In genomic region chr11:60320426-60321037, GRCm38 (mm10) we compare ENCODE assay signal across 11 mouse cellular contexts. TPM values are rescaled to one million over a fixed set of nuclear protein-coding genes. Genes with fewer than 3 reads are reported as not detected.
A peak's percentile ranks its signal among the peaks of the same experiment; 100 is the strongest.
DNase-seq lines count a peak whose midpoint lies in the region; ATAC-seq and TF ChIP-seq lines count a peak whose summit lies in the region.
"Had no signal": no experiment of that assay in that cellular context is flagged by ENCODE, and none has a peak within 500 bp of the region (broad histone marks: within the 10 kb centered on the region; RNA-seq: fewer than 3 reads in every experiment).

No protein-coding gene starts in this region.

- TF ChIP-seq CTCF in left cerebral cortex, adult 2 months (IDR thresholded peaks at IDR 0.05), result no peak
- no peak for TF ChIP-seq CTCF in cortical plate, adult 2 months (IDR thresholded peaks at IDR 0.05; ENCODE audit: extremely low read depth, insufficient read depth, low read length)
- no peak for TF ChIP-seq CTCF in forebrain, postnatal 0 days (IDR thresholded peaks at IDR 0.05; ENCODE audit: low read depth)

- no peak overlapping the region for H3K9ac ChIP-seq in midbrain, embryonic 14.5 days (replicated peaks; ENCODE audit: low read length)
- H3K9ac ChIP-seq in forebrain, postnatal 0 days, result no peak overlapping the region
- H3K9ac ChIP-seq: embryonic facial prominence, embryonic 12.5 days had no signal

- H3K4me3 ChIP-seq in left cerebral cortex, adult 2 months, result no peak overlapping the region
- no peak overlapping the region for H3K4me3 ChIP-seq in cortical plate, adult 2 months (ENCODE audit: insufficient read depth, low read length)
- H3K4me3 ChIP-seq in midbrain, embryonic 14.5 days (replicated peaks; ENCODE audit: low read depth, low read length), result no peak overlapping the region
- H3K4me3 ChIP-seq in forebrain, postnatal 0 days (ENCODE audit: low read depth, low read length), result no peak overlapping the region
- H3K4me3 ChIP-seq: embryonic facial prominence, embryonic 12.5 days; heart, embryonic 10.5 days had no signal

- peak; percentile 32 for DNase-seq in adrenal gland, adult 8-10 months
- DNase-seq in adrenal gland, adult 18-20 months (ENCODE audit: low spot score in 2 of 2), result no peak
- no peak for DNase-seq in left cerebral cortex, adult 2 months (ENCODE audit: extremely low spot score in 1 of 2, low spot score in 2 of 2)
- no peak for DNase-seq in left cerebral cortex, postnatal 25 days (ENCODE audit: low spot score in 2 of 2)
- DNase-seq in midbrain, embryonic 14.5 days, result no peak
- no peak for DNase-seq in thymus, postnatal 0 days (ENCODE audit: low spot score)
- no peak for DNase-seq in forebrain, postnatal 0 days

- H3K36me3 ChIP-seq in midbrain, embryonic 14.5 days (ENCODE audit: control insufficient read depth, insufficient read depth, low read length), result no peaks in the 10 kb centered on the region
- no peaks in the 10 kb centered on the region for H3K36me3 ChIP-seq in forebrain, postnatal 0 days (ENCODE audit: insufficient read depth)
- H3K36me3 ChIP-seq: embryonic facial prominence, embryonic 12.5 days; heart, embryonic 10.5 days had no signal

- 69% methylated on average over 8 of the region's 8 CpGs for WGBS in midbrain, embryonic 14.5 days
- 77% methylated on average over 8 of the region's 8 CpGs for WGBS in forebrain, postnatal 0 days

- no peak for TF ChIP-seq POLR2A in cortical plate, adult 2 months (IDR thresholded peaks at IDR 0.05; ENCODE audit: extremely low read depth, insufficient read depth, low read length)

- peak overlapping the region; percentile 87; the same call in 1 of the 2 replicates for H3K27ac ChIP-seq in left cerebral cortex, adult 2 months
- peak overlapping the region; percentile 33; the same call in 1 of the 2 replicates for H3K27ac ChIP-seq in cortical plate, adult 2 months (ENCODE audit: insufficient read depth, low read length)
- H3K27ac ChIP-seq in midbrain, embryonic 14.5 days (replicated peaks; ENCODE audit: low read depth, low read length), result peak overlapping the region; percentile 62
- no peak overlapping the region for H3K27ac ChIP-seq in forebrain, postnatal 0 days (ENCODE audit: low read depth, low read length)
- H3K27ac ChIP-seq: embryonic facial prominence, embryonic 12.5 days; heart, embryonic 10.5 days had no signal

- H3K27me3 ChIP-seq in midbrain, embryonic 14.5 days (ENCODE audit: control insufficient read depth, insufficient read depth, low read length), result no peaks in the 10 kb centered on the region
- H3K27me3 ChIP-seq in forebrain, postnatal 0 days (ENCODE audit: insufficient read depth, low read length), result no peaks in the 10 kb centered on the region
- H3K27me3 ChIP-seq: embryonic facial prominence, embryonic 12.5 days had no signal

- H3K9me3 ChIP-seq in midbrain, embryonic 14.5 days (ENCODE audit: control insufficient read depth, low read length), result no peaks in the 10 kb centered on the region
- no peaks in the 10 kb centered on the region for H3K9me3 ChIP-seq in forebrain, postnatal 0 days (ENCODE audit: low read length)
- H3K9me3 ChIP-seq: embryonic facial prominence, embryonic 12.5 days; heart, embryonic 10.5 days had no signal

- H3K4me1 ChIP-seq in cortical plate, adult 2 months (ENCODE audit: control insufficient read depth, insufficient read depth, low read length), result peaks cover 26% of the 10 kb centered on the region
- H3K4me1 ChIP-seq in midbrain, embryonic 14.5 days (ENCODE audit: control insufficient read depth, insufficient read depth, low read length), result peaks cover 34% of the 10 kb centered on the region
- no peaks in the 10 kb centered on the region for H3K4me1 ChIP-seq in forebrain, postnatal 0 days (ENCODE audit: insufficient read depth)

- H3K4me2 ChIP-seq in midbrain, embryonic 14.5 days (ENCODE audit: low read length), result no peak overlapping the region
- no peak overlapping the region for H3K4me2 ChIP-seq in forebrain, postnatal 0 days (ENCODE audit: low read depth)
- H3K4me2 ChIP-seq: embryonic facial prominence, embryonic 12.5 days had no signal

- intact Hi-C loops in left cerebral cortex, adult 2 months (cut with DNase I), result no loop called here
- intact Hi-C loops in left cerebral cortex, postnatal 25 days (cut with DNase I), result no loop called here

- ATAC-seq in midbrain, embryonic 14.5 days (ENCODE audit: low FRiP score, low TSS enrichment), result no peak
- no peak for ATAC-seq in forebrain, postnatal 0 days
- ATAC-seq: inflammation-experienced regulatory T-cells, adult 6 months had no signal

RNA-seq across cellular contexts. Expression of gene Tom1l2, which starts 32.2 kb away (rescaled TPM):
- total RNA-seq in adrenal gland, adult 8-10 months (2022), result 100 to 1,000 TPM in 3 of 4 experiments, 10 to 100 TPM in 1; 98.4 to 137 (median 112) TPM
- total RNA-seq in adrenal gland, adult 18-20 months (2021), result 10 to 100 TPM; 63.0 to 80.7 TPM
- total RNA-seq in left cerebral cortex, adult 2 months (2021), result 100 to 1,000 TPM; 216 to 221 TPM
- 100 to 1,000 TPM; 200 to 203 TPM for total RNA-seq in left cerebral cortex, postnatal 25 days (2021)
- polyA plus RNA-seq in cortical plate, adult 2 months (2012; rRNA removed), result 204 and 213 TPM in 2 replicates
- polyA plus RNA-seq in midbrain, embryonic 14.5 days (2014; fragmentation: Nextera tagmentation; extraction: Ambion mirVana), result 48.5 and 50.9 TPM in 2 replicates
- polyA plus RNA-seq in thymus, postnatal 0 days (2015; fragmentation: Nextera tagmentation; extraction: Ambion mirVana), result 12.7 and 17.6 TPM in 2 replicates
- 72.0 and 80.8 TPM in 2 replicates for total RNA-seq in forebrain, postnatal 0 days (2014; rRNA removed)
- polyA plus RNA-seq in forebrain, postnatal 0 days (2015; fragmentation: Nextera tagmentation; extraction: Ambion mirVana), result 37.2 and 44.3 TPM in 2 replicates

RNA-seq across cellular contexts. Expression of gene Drc3, which starts 32.6 kb away (rescaled TPM):
- total RNA-seq in adrenal gland, adult 8-10 months (2022), result 1 to 10 TPM; 1.8 to 3.8 (median 2.7) TPM
- 1 to 10 TPM in 1 of 2 experiments, under 1 TPM in 1; 0.73 to 1.6 TPM for total RNA-seq in adrenal gland, adult 18-20 months (2021)
- total RNA-seq in left cerebral cortex, adult 2 months (2021), result 10 to 100 TPM; 11.7 to 12.5 TPM
- total RNA-seq in left cerebral cortex, postnatal 25 days (2021), result 10 to 100 TPM in 1 of 2 experiments, 1 to 10 TPM in 1; 9.1 to 11.1 TPM
- 14.2 and 17.3 TPM in 2 replicates for polyA plus RNA-seq in cortical plate, adult 2 months (2012; rRNA removed)
- polyA plus RNA-seq in midbrain, embryonic 14.5 days (2014; fragmentation: Nextera tagmentation; extraction: Ambion mirVana), result 5.3 and 6.1 TPM in 2 replicates
- polyA plus RNA-seq in thymus, postnatal 0 days (2015; fragmentation: Nextera tagmentation; extraction: Ambion mirVana), result 3.6 and 4.5 TPM in 2 replicates
- 13.0 and 15.5 TPM in 2 replicates for total RNA-seq in forebrain, postnatal 0 days (2014; rRNA removed)
- polyA plus RNA-seq in forebrain, postnatal 0 days (2015; fragmentation: Nextera tagmentation; extraction: Ambion mirVana), result 6.9 and 10.0 TPM in 2 replicates
